Mouse (Mus musculus) ES-E14 (cell line): ENCODE data around the gene Nucb1. TPM values are rescaled to one million over a fixed set of nuclear protein-coding genes. Genes with fewer than 3 reads are reported as not detected.

ENCODE experiments used
- DNase-seq: peaks from one replicate; pipeline ENCODE4 v3.0.0-alpha.2; 2013; ENCODE audit warnings: low read depth, low spot score
- H3K27ac ChIP-seq: 2 replicates; pipeline ENCODE4 v1.5.1; 2012; ENCODE audit warnings: low read depth, mild to moderate bottlenecking, low read length, moderate library complexity, mixed read lengths; ENCODE audit not compliant: poor library complexity, insufficient read depth, severe bottlenecking
- H3K36me3 ChIP-seq: 2 replicates; pipeline ENCODE4 v1.6.1; 2012; ENCODE audit warnings: mild to moderate bottlenecking, low read length, moderate library complexity, mixed read lengths; ENCODE audit not compliant: control insufficient read depth, poor library complexity, insufficient read depth, severe bottlenecking
- H3K4me1 ChIP-seq, 2 experiments: fragments of 150-350 bp in 1 of 2; sonication (generic) in 1 of 2; 2 replicates each; pipeline ENCODE4 v1.6.1; 2012; ENCODE audit warnings: low read length in 2 of 2, mild to moderate bottlenecking in 1 of 2, mixed read lengths in 1 of 2; ENCODE audit not compliant: control insufficient read depth in 2 of 2, insufficient read depth in 2 of 2, poor library complexity in 1 of 2
- H3K4me3 ChIP-seq, 2 experiments: fragments of 150-350 bp in 1 of 2; sonication (generic) in 1 of 2; 2 replicates each; pipeline ENCODE4 v1.5.1; 2012; ENCODE audit warnings: low read length in 2 of 2, low read depth in 1 of 2, mild to moderate bottlenecking in 1 of 2, mixed read lengths in 1 of 2; ENCODE audit not compliant: insufficient read depth in 1 of 2, poor library complexity in 1 of 2, severe bottlenecking in 1 of 2
- H3K9ac ChIP-seq: 2 replicates; pipeline ENCODE4 v1.6.1; 2012; ENCODE audit warnings: low read depth, mild to moderate bottlenecking, low read length, mixed read lengths; ENCODE audit not compliant: poor library complexity, insufficient read depth, severe bottlenecking
- H3K9me3 ChIP-seq: fragments of 150-350 bp; sonication (generic); 2 replicates; pipeline ENCODE4 v1.6.1; 2012; ENCODE audit warnings: low read depth, mild to moderate bottlenecking, low read length; ENCODE audit not compliant: control insufficient read depth, insufficient read depth
- CHD2 ChIP-seq: IDR thresholded peaks from 2 replicates; pipeline ENCODE4 v1.6.1; 2014; ENCODE audit warnings: mild to moderate bottlenecking, low read depth, low read length, inconsistent platforms
- HCFC1 ChIP-seq: IDR thresholded peaks from 2 replicates; pipeline ENCODE4 v1.6.1; 2012; ENCODE audit warnings: low read length, inconsistent platforms, borderline replicate concordance; ENCODE audit not compliant: insufficient read depth
- MAFK ChIP-seq: IDR thresholded peaks from 2 replicates; pipeline ENCODE4 v1.6.1; 2014; ENCODE audit warnings: mild to moderate bottlenecking, low read depth, low read length, inconsistent platforms; ENCODE audit not compliant: insufficient read depth
- ZC3H11A ChIP-seq: IDR thresholded peaks from 2 replicates; pipeline ENCODE4 v1.6.1; 2012; ENCODE audit warnings: low read depth, mild to moderate bottlenecking, inconsistent platforms, low read length, borderline replicate concordance
- ZNF384 ChIP-seq: IDR thresholded peaks from 2 replicates; pipeline ENCODE4 v1.6.1; 2012; ENCODE audit warnings: low read depth, low read length, inconsistent platforms
- in situ Hi-C, 2 experiments: fragments of 600-800 bp; cut with MboI; formaldehyde crosslinking; loops; one replicate each; pipeline ENCODE4 v1.15.1; 2025; ENCODE audit warnings: low sequenced_read_pairs in 2 of 2, inconsistent platforms in 1 of 2; ENCODE audit not compliant: unreplicated experiment in 2 of 2
- total RNA-seq: library from RNA; depleted of rRNA; stranded (reverse); fragments of 300-350 nt; gene quantifications from 2 replicates; pipeline ENCODE4 v1.2.3, GENCODE M21; 2012

Nucb1 gene
- total RNA-seq, 1 experiment = 131 TPM

- H3K27ac ChIP-seq = no peak overlapping the region
- H3K4me3 ChIP-seq = no peak overlapping the region
- H3K9me3 ChIP-seq = no peaks in the 10 kb centered on the region
- no peak for DNase-seq
- in situ Hi-C loops = no loop called here
- TF ChIP-seq ZC3H11A = no peak
- TF ChIP-seq MAFK = no peak
- TF ChIP-seq ZNF384 = no peak
- TF ChIP-seq HCFC1 = no peak
- TF ChIP-seq CHD2 = no peak
- H3K4me1 ChIP-seq = peaks cover 6 to 16% of the 10 kb centered on the region in 2 experiments; a peak in 3 of 4 replicates
- H3K9ac ChIP-seq = no peak overlapping the region
- peaks cover 15% of the 10 kb centered on the region for H3K36me3 ChIP-seq
Measured at GRCm38 (mm10) chr7:45492951-45493350, 17.3 kb downstream of the Nucb1 start.

- no peak for DNase-seq
- Histone ChIP-seq H3K4me1 (peaks cover 6 to 16% of the 10 kb centered on the region in 2 experiments; a peak in 3 of 4 replicates), H3K4me3 (no peak overlapping the region), H3K27ac (no peak overlapping the region), H3K9me3 (no peaks in the 10 kb centered on the region), H3K9ac (no peak overlapping the region), H3K36me3 (peaks cover 11% of the 10 kb centered on the region; the same call in 1 of the 2 replicates)
- in situ Hi-C loops = no loop called here
- TF ChIP-seq ZC3H11A = no peak
- no peak for TF ChIP-seq ZNF384
- no peak for TF ChIP-seq HCFC1
- no peak for TF ChIP-seq CHD2
- TF ChIP-seq MAFK = no peak
Measured at GRCm38 (mm10) chr7:45492225-45492844, 17.9 kb downstream of the Nucb1 start.

- in situ Hi-C loops = no loop called here
- TF ChIP-seq MAFK = no peak
- no peak overlapping the region; the same call in 1 of the 2 replicates for H3K9ac ChIP-seq
- H3K36me3 ChIP-seq = peaks cover 11% of the 10 kb centered on the region; the same call in 1 of the 2 replicates
- no peak overlapping the region for H3K27ac ChIP-seq
- H3K9me3 ChIP-seq = no peaks in the 10 kb centered on the region
- H3K4me1 ChIP-seq = peaks cover 6 to 18% of the 10 kb centered on the region in 2 experiments; a peak in 3 of 4 replicates
- no peak overlapping the region for H3K4me3 ChIP-seq
- no peak for DNase-seq
Measured at GRCm38 (mm10) chr7:45491264-45491663, 18.9 kb downstream of the Nucb1 start.

- in situ Hi-C loops = no loop called here
- Histone ChIP-seq H3K27ac (no peak overlapping the region), H3K9ac (no peak overlapping the region; the same call in 1 of the 2 replicates), H3K4me3 (no peak overlapping the region), H3K4me1 (peaks cover 6 to 19% of the 10 kb centered on the region in 2 experiments; a peak in 3 of 4 replicates), H3K36me3 (peaks cover 10% of the 10 kb centered on the region; the same call in 1 of the 2 replicates), H3K9me3 (no peaks in the 10 kb centered on the region)
- no peak for DNase-seq
- no peak for TF ChIP-seq HCFC1
- TF ChIP-seq MAFK = no peak
- TF ChIP-seq CHD2 = no peak
Measured at GRCm38 (mm10) chr7:45490822-45491221, 19.4 kb downstream of the Nucb1 start.

GRCm38 (mm10) chr7:45489578-45489977, 20.6 kb downstream of the Nucb1 start:
- no peak for TF ChIP-seq ZC3H11A
- no peak for TF ChIP-seq HCFC1
- no peak for TF ChIP-seq ZNF384
- TF ChIP-seq CHD2 = no peak
- no peak for TF ChIP-seq MAFK
- H3K4me3 ChIP-seq = no peak overlapping the region
- no peak overlapping the region for H3K9ac ChIP-seq
- no peak for DNase-seq
- H3K27ac ChIP-seq = no peak overlapping the region
- peaks cover 6 to 16% of the 10 kb centered on the region in 2 experiments; a peak in 3 of 4 replicates for H3K4me1 ChIP-seq
- no peaks in the 10 kb centered on the region for H3K9me3 ChIP-seq
- in situ Hi-C loops = no loop called here
- H3K36me3 ChIP-seq = peaks cover 13% of the 10 kb centered on the region; the same call in 1 of the 2 replicates
